In the genomic region with DNA sequence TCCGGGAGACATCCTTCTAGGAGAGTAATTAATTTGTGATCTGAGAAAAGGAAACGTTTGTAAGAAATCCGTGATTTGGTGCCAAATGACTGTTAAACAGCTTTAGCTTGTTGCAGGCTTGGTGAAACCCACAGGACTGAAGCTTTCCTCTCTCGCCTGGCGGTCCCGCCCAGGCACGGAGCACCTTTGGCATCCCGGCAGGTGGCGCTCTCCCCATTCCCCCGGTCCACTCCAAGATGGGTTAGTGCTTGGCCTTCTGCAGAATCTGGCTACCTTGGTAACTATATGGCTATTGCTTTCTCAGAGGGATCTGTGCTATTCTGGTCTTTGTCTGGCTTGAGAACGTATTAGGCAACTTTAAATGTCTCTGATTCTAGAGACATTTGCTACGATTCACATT, we compare ENCODE assay signal across 8 mouse cellular contexts. TPM values are rescaled to one million over a fixed set of nuclear protein-coding genes. Genes with fewer than 3 reads are reported as not detected.
A peak's percentile ranks its signal among the peaks of the same experiment; 100 is the strongest.
DNase-seq lines count a peak whose midpoint lies in the region; ATAC-seq and TF ChIP-seq lines count a peak whose summit lies in the region.

No protein-coding gene starts in this region.

- no peak overlapping the region for H3K4me3 ChIP-seq in embryonic facial prominence, embryonic 12.5 days
- H3K4me3 ChIP-seq in kidney, postnatal 0 days (replicated peaks; ENCODE audit: low read depth, low read length) = no peak overlapping the region
- H3K4me3 ChIP-seq in liver, embryonic 11.5 days (ENCODE audit: low read depth, low read length) = no peak overlapping the region

- WGBS in embryonic facial prominence, embryonic 12.5 days = 13% methylated on average over 12 of the region's 12 CpGs
- WGBS in kidney, postnatal 0 days = 18% methylated on average over 12 of the region's 12 CpGs
- WGBS in liver, embryonic 11.5 days = 15% methylated on average over 12 of the region's 12 CpGs

- H3K9me3 ChIP-seq in embryonic facial prominence, embryonic 12.5 days = no peaks in the 10 kb centered on the region
- no peaks in the 10 kb centered on the region for H3K9me3 ChIP-seq in kidney, postnatal 0 days (replicated peaks; ENCODE audit: low read length)
- no peaks in the 10 kb centered on the region for H3K9me3 ChIP-seq in liver, embryonic 11.5 days (ENCODE audit: control insufficient read depth, low read length)

- no peaks in the 10 kb centered on the region for H3K36me3 ChIP-seq in embryonic facial prominence, embryonic 12.5 days
- H3K36me3 ChIP-seq in kidney, postnatal 0 days (ENCODE audit: insufficient read depth, low read length) = no peaks in the 10 kb centered on the region
- no peaks in the 10 kb centered on the region for H3K36me3 ChIP-seq in liver, embryonic 11.5 days (ENCODE audit: control insufficient read depth, insufficient read depth, low read length)

- H3K9ac ChIP-seq in embryonic facial prominence, embryonic 12.5 days = no peak overlapping the region
- no peak overlapping the region for H3K9ac ChIP-seq in kidney, postnatal 0 days (ENCODE audit: low read depth, low read length)
- H3K9ac ChIP-seq in liver, embryonic 11.5 days (ENCODE audit: low read depth, low read length) = no peak overlapping the region

- DNase-seq in A20 (ENCODE audit: low read depth, low spot score) = peak; percentile 69
- DNase-seq in adrenal gland, postnatal 25 days = peak; percentile 90
- peak; percentile 55 to 79 for DNase-seq in heart, adult 9 months (ENCODE audit: low spot score in 2 of 2)
- DNase-seq in kidney, postnatal 0 days (ENCODE audit: low spot score) = peak; percentile 86
- peak; percentile 73 for DNase-seq in liver, embryonic 11.5 days (ENCODE audit: low spot score)
- DNase-seq in naive thymus-derived CD4-positive, alpha-beta T cell, adult 2 months (ENCODE audit: low read depth) = peak; percentile 72
- peak; percentile 61 to 67 for DNase-seq in spleen, postnatal 36 days (ENCODE audit: low spot score in 2 of 2)

- H3K27ac ChIP-seq in embryonic facial prominence, embryonic 12.5 days = no peak overlapping the region
- no peak overlapping the region for H3K27ac ChIP-seq in kidney, postnatal 0 days
- no peak overlapping the region for H3K27ac ChIP-seq in liver, embryonic 11.5 days (ENCODE audit: low read depth, low read length)

- no peaks in the 10 kb centered on the region for H3K4me1 ChIP-seq in embryonic facial prominence, embryonic 12.5 days
- no peaks in the 10 kb centered on the region for H3K4me1 ChIP-seq in kidney, postnatal 0 days (replicated peaks; ENCODE audit: insufficient read depth, low read length)
- H3K4me1 ChIP-seq in liver, embryonic 11.5 days (replicated peaks; ENCODE audit: control insufficient read depth, insufficient read depth, low read length) = no peaks in the 10 kb centered on the region

- no peaks in the 10 kb centered on the region for H3K27me3 ChIP-seq in embryonic facial prominence, embryonic 12.5 days
- no peaks in the 10 kb centered on the region for H3K27me3 ChIP-seq in kidney, postnatal 0 days (ENCODE audit: insufficient read depth, low read length)
- no peaks in the 10 kb centered on the region for H3K27me3 ChIP-seq in liver, embryonic 11.5 days (replicated peaks; ENCODE audit: control insufficient read depth, insufficient read depth, low read length)

- peak; percentile 96 for TF ChIP-seq CTCF in kidney, postnatal 0 days (IDR thresholded peaks at IDR 0.05; ENCODE audit: low read depth)

- peak; percentile 15; the same call in 1 of the 2 replicates for ATAC-seq in embryonic facial prominence, embryonic 12.5 days (ENCODE audit: insufficient number of reproducible peaks, insufficient read depth, low FRiP score, low TSS enrichment)
- ATAC-seq in kidney, postnatal 0 days (replicated peaks; ENCODE audit: low FRiP score, low read depth) = peak; percentile 73; the same call in 1 of the 2 replicates
- 0 out of 2 replicates have a peak, but pooled peaks have one; percentile 62 for ATAC-seq in liver, embryonic 11.5 days (replicated peaks; ENCODE audit: low FRiP score)

- H3K4me2 ChIP-seq in embryonic facial prominence, embryonic 12.5 days (replicated peaks) = no peak overlapping the region
- no peak overlapping the region for H3K4me2 ChIP-seq in kidney, postnatal 0 days (ENCODE audit: low read length)
- no peak overlapping the region for H3K4me2 ChIP-seq in liver, embryonic 11.5 days

RNA-seq across cellular contexts. Expression of gene Fam129a, which starts 6.6 kb away (rescaled TPM):
- 85.1 and 93.9 TPM in 2 replicates for total RNA-seq in adrenal gland, postnatal 25 days (2021)
- 5.2 and 5.7 TPM in 2 replicates for polyA plus RNA-seq in embryonic facial prominence, embryonic 12.5 days (2016; fragmentation: Nextera tagmentation; extraction: Ambion mirVana)
- polyA plus RNA-seq in kidney, postnatal 0 days (2015; fragmentation: Nextera tagmentation; extraction: Ambion mirVana) = 12.6 and 13.7 TPM in 2 replicates
- 2.1 and 3.0 TPM in 2 replicates for polyA plus RNA-seq in liver, embryonic 11.5 days (2014; fragmentation: Nextera tagmentation; extraction: Ambion mirVana)

Comparison
In these comparisons a context has a peak if more than half of its experiments do, and no peak if none do; other contexts are left out.
1. ATAC-seq: peak in every context shown above with its lines; median percentile 73 in kidney, postnatal 0 days; 62 in liver, embryonic 11.5 days; 15 in embryonic facial prominence, embryonic 12.5 days.